Mouse (Mus musculus): ENCODE results near the gene Clasp2. TPM values are rescaled to one million over a fixed set of nuclear protein-coding genes. Genes with fewer than 3 reads are reported as not detected.

The Clasp2 gene
- total and polyA plus RNA-seq, 2 experiments = 2.6 to 17.4 TPM

DNA sequence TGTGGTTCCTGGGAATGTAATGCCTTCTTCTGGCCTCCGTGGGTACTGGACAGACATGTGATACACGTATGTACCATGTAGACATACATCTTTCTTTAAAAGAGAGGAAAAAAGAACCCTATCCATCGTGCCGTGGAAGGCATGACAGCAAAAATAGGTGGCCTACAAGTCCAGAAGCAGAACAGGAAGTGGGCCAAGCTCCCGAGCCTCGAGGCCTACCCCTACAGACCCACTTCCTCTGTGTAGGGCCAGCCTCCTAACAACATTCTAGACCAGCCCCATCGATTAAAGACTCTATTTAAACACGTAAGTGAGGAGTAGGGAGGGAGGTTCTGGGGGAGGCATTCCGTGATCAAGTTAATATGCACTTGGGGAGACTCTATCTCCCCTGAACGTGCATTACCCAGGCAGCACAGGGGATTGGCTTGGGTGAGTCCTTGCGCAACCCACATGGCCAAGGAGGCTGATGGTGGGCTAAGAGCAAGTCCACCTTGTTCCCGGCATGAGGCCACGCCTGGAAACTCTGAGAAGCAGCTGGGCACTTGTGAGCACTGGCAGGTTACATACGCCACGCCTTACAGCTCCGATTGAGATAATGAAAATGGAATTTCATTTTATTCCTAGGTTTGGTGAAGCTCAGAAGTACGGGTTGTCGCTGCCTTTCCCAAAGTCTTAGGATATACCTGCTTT is 14.1 kb upstream of the Clasp2 start:
- Histone ChIP-seq H3K27me3 (ENCODE audit: control insufficient read depth, insufficient read depth, low read length) (no peaks in the 10 kb centered on the region), H3K9ac (ENCODE audit: low read depth, low read length) (no peak overlapping the region), H3K27ac (replicated peaks; ENCODE audit: insufficient read depth, low read depth, low read length) (no peak overlapping the region), H3K79me2 (ENCODE audit: control insufficient read depth, insufficient read depth, low read length) (no peaks in the 10 kb centered on the region), H3K36me3 (ENCODE audit: control insufficient read depth, insufficient read depth, low read length) (no peaks in the 10 kb centered on the region), H3K4me3 (ENCODE audit: insufficient read depth, low read depth, low read length) (no peak overlapping the region), H3K4me1 (ENCODE audit: control insufficient read depth, insufficient read depth, low read length) (no peaks in the 10 kb centered on the region)
- 90% methylated on average over 18 of the region's 18 CpGs for WGBS
- no peak for DNase-seq (ENCODE audit: extremely low read depth, low read depth, low spot score)
- no peak for TF ChIP-seq POLR2A (IDR thresholded peaks at IDR 0.05; ENCODE audit: extremely low read depth, insufficient read depth, low read length)
- no peak for TF ChIP-seq CTCF (IDR thresholded peaks at IDR 0.05; ENCODE audit: low read depth, low read length)

- DNase-seq (ENCODE audit: extremely low read depth, low read depth, low spot score) = no peak
- Histone ChIP-seq H3K9ac (ENCODE audit: low read depth, low read length) (no peak overlapping the region), H3K4me3 (ENCODE audit: insufficient read depth, low read depth, low read length) (no peak overlapping the region), H3K4me1 (ENCODE audit: control insufficient read depth, insufficient read depth, low read length) (no peaks in the 10 kb centered on the region), H3K27ac (replicated peaks; ENCODE audit: insufficient read depth, low read depth, low read length) (no peak overlapping the region), H3K36me3 (ENCODE audit: control insufficient read depth, insufficient read depth, low read length) (no peaks in the 10 kb centered on the region), H3K27me3 (ENCODE audit: control insufficient read depth, insufficient read depth, low read length) (no peaks in the 10 kb centered on the region), H3K79me2 (ENCODE audit: control insufficient read depth, insufficient read depth, low read length) (no peaks in the 10 kb centered on the region)
- TF ChIP-seq CTCF (IDR thresholded peaks at IDR 0.05; ENCODE audit: low read depth, low read length) = no peak
- no peak for TF ChIP-seq POLR2A (IDR thresholded peaks at IDR 0.05; ENCODE audit: extremely low read depth, insufficient read depth, low read length)
- WGBS = 88% methylated on average over 3 of the region's 3 CpGs
Observed at GRCm38 (mm10) chr9:113731540-113731939, 9.7 kb upstream of the Clasp2 start.

GRCm38 (mm10) chr9:113735920-113736319 is 5.4 kb upstream of the Clasp2 start:
- peaks cover 4% of the 10 kb centered on the region for H3K4me1 ChIP-seq (ENCODE audit: control insufficient read depth, insufficient read depth, low read length)
- no peaks in the 10 kb centered on the region for H3K36me3 ChIP-seq (ENCODE audit: control insufficient read depth, insufficient read depth, low read length)
- no peaks in the 10 kb centered on the region for H3K27me3 ChIP-seq (ENCODE audit: control insufficient read depth, insufficient read depth, low read length)
- H3K79me2 ChIP-seq (ENCODE audit: control insufficient read depth, insufficient read depth, low read length) = no peaks in the 10 kb centered on the region
- no peak for TF ChIP-seq CTCF (IDR thresholded peaks at IDR 0.05; ENCODE audit: low read depth, low read length)
- no peak for TF ChIP-seq POLR2A (IDR thresholded peaks at IDR 0.05; ENCODE audit: extremely low read depth, insufficient read depth, low read length)
- DNase-seq (ENCODE audit: extremely low read depth, low read depth, low spot score) = no peak
- H3K4me3 ChIP-seq (ENCODE audit: insufficient read depth, low read depth, low read length) = no peak overlapping the region
- H3K9ac ChIP-seq (ENCODE audit: low read depth, low read length) = no peak overlapping the region
- H3K27ac ChIP-seq (replicated peaks; ENCODE audit: insufficient read depth, low read depth, low read length) = no peak overlapping the region

GRCm38 (mm10) chr9:113738021-113738420 is 3.3 kb upstream of the Clasp2 start:
- H3K9ac ChIP-seq (ENCODE audit: low read depth, low read length) = no peak overlapping the region
- H3K79me2 ChIP-seq (ENCODE audit: control insufficient read depth, insufficient read depth, low read length) = peaks cover 4% of the 10 kb centered on the region; the same call in 1 of the 2 replicates
- H3K4me1 ChIP-seq (ENCODE audit: control insufficient read depth, insufficient read depth, low read length) = peaks cover 8% of the 10 kb centered on the region
- 78% methylated on average over 9 of the region's 9 CpGs for WGBS
- H3K4me3 ChIP-seq (ENCODE audit: insufficient read depth, low read depth, low read length) = no peak overlapping the region
- DNase-seq (ENCODE audit: extremely low read depth, low read depth, low spot score) = no peak
- no peak overlapping the region for H3K27ac ChIP-seq (replicated peaks; ENCODE audit: insufficient read depth, low read depth, low read length)
- no peaks in the 10 kb centered on the region for H3K27me3 ChIP-seq (ENCODE audit: control insufficient read depth, insufficient read depth, low read length)
- H3K36me3 ChIP-seq (ENCODE audit: control insufficient read depth, insufficient read depth, low read length) = no peaks in the 10 kb centered on the region
- no peak for TF ChIP-seq POLR2A (IDR thresholded peaks at IDR 0.05; ENCODE audit: extremely low read depth, insufficient read depth, low read length)

- no peak overlapping the region for H3K4me3 ChIP-seq (ENCODE audit: insufficient read depth, low read depth, low read length)
- H3K4me1 ChIP-seq (ENCODE audit: control insufficient read depth, insufficient read depth, low read length) = peaks cover 8% of the 10 kb centered on the region
- WGBS = 68% methylated on average over 6 of the region's 6 CpGs
- H3K27ac ChIP-seq (replicated peaks; ENCODE audit: insufficient read depth, low read depth, low read length) = no peak overlapping the region
- H3K27me3 ChIP-seq (ENCODE audit: control insufficient read depth, insufficient read depth, low read length) = no peaks in the 10 kb centered on the region
- TF ChIP-seq CTCF (IDR thresholded peaks at IDR 0.05; ENCODE audit: low read depth, low read length) (no peak), POLR2A (IDR thresholded peaks at IDR 0.05; ENCODE audit: extremely low read depth, insufficient read depth, low read length) (no peak)
- H3K79me2 ChIP-seq (ENCODE audit: control insufficient read depth, insufficient read depth, low read length) = peaks cover 8% of the 10 kb centered on the region; the same call in 1 of the 2 replicates
- no peaks in the 10 kb centered on the region for H3K36me3 ChIP-seq (ENCODE audit: control insufficient read depth, insufficient read depth, low read length)
- H3K9ac ChIP-seq (ENCODE audit: low read depth, low read length) = no peak overlapping the region
- peak; percentile 34 for DNase-seq (ENCODE audit: extremely low read depth, low read depth, low spot score)
Observed at GRCm38 (mm10) chr9:113738941-113739340, 2.3 kb upstream of the Clasp2 start.

- TF ChIP-seq CTCF (IDR thresholded peaks at IDR 0.05; ENCODE audit: low read depth, low read length) (no peak), POLR2A (IDR thresholded peaks at IDR 0.05; ENCODE audit: extremely low read depth, insufficient read depth, low read length) (no peak)
- peak; percentile 49 for DNase-seq (ENCODE audit: extremely low read depth, low read depth, low spot score)
- Histone ChIP-seq H3K4me3 (ENCODE audit: insufficient read depth, low read depth, low read length) (peak overlapping the region; percentile 90), H3K79me2 (ENCODE audit: control insufficient read depth, insufficient read depth, low read length) (peaks cover 19% of the 10 kb centered on the region; the same call in 1 of the 2 replicates), H3K36me3 (ENCODE audit: control insufficient read depth, insufficient read depth, low read length) (no peaks in the 10 kb centered on the region), H3K27me3 (ENCODE audit: control insufficient read depth, insufficient read depth, low read length) (no peaks in the 10 kb centered on the region), H3K27ac (replicated peaks; ENCODE audit: insufficient read depth, low read depth, low read length) (no peak overlapping the region; the same call in 1 of the 2 replicates), H3K9ac (ENCODE audit: low read depth, low read length) (peak overlapping the region; percentile 93), H3K4me1 (ENCODE audit: control insufficient read depth, insufficient read depth, low read length) (peaks cover 8% of the 10 kb centered on the region)
- WGBS = under 1% methylated on average over 64 of the region's 64 CpGs
Observed at GRCm38 (mm10) chr9:113741637-113742137, 414 bp downstream of the Clasp2 start.

Measured in liver, adult 2 months (tissue).